Mouse (Mus musculus) kidney, postnatal 25 days (tissue): Measurements from ENCODE around the gene Amd1.

Experiments
- DNase-seq, 2 experiments: peaks; one replicate each; pipeline ENCODE4 v3.0.0; 2021; ENCODE audit warnings: mixed read lengths in 2 of 2

Gene Amd1

DNA sequence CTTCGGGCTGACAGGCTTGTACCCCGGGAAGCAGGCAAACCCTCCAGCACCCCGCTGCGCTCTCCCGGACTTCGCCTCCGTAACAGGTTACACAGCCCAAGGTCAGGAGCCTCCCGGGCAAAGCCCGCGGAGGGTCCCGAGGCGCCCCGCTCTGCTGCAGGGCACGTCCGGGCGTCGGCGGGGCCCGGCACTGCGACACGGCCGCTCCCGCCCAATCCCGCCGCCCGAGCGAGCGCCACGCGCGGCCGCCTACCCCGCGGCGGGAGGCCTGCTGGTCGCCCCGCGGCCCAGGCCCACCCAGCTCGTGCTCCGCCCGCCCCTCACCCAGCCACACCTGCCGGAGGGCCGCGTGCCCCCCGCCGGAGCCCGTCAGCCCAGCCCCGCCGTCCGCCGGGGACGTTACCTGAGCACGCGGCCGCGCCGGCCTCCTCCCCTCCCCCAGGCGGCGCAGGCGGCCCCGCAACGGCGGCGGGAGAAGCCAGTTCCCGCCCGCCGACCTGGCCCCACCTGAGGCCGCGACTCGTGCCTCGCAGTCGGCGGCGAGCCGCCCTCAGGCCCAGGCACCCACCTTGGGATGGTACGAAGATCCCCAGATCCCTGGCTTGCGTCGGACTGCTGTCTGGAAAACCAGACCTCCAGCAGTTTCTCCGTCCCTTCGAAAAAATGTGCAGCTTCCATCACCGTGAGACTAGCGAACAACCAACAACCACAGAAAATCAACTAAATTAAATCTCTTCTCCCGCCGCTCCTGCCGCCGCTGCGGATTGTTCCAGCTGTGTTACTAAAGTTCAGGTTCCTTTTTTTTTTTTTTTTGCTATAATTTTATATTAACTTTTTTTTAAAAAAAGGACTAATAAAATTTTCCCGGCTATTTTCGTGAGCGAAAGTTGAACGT, 558 bp downstream of the Amd1 start:
- peak; percentile 27 to 66 for DNase-seq

DNA sequence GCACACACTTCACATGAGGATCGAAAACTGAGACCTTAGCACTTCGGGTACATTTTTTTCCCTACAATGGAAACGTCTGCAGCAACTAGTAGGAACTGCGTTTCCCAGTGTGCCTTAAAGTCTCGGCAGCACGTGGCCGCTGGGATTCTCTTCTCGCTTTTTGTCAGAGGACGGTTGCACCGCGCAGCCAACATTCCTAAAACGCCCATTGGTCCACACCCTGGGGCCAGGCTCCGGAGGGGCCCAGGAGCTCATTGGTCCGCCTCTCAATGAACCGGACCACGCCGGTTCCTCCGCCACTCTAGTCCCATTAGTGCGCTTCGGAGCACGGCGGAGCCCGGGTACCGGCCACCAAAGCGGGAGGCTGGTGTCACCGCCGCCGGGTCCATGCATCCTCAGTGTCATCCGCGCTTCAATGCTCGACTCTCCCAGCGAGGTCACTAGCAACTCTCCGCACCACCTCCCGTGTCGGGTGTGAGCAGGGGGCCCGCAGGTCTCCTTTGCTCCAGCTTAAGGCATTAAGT, 1.3 kb downstream of the Amd1 start:
- peak; percentile 85 to 95 for DNase-seq

DNA sequence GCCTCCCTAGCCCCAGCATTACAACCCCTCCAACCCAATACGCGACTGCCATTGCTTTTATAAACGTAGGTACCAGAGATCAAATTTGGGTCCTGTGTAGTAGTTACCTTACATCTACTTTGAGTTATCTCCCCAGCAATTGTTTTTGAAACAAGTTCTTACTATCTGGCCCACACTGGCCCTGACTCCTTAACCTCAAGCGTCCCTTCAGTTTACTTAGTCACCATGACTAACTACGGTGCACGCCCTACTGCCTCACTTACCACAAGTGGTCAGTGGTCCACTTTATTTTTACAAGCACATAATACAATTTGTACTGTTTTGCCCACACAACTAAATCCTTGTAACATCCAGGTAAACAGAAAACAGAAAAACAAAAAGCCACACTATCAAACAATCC, 9.3 kb downstream of the Amd1 start:
- no peak for DNase-seq

DNA sequence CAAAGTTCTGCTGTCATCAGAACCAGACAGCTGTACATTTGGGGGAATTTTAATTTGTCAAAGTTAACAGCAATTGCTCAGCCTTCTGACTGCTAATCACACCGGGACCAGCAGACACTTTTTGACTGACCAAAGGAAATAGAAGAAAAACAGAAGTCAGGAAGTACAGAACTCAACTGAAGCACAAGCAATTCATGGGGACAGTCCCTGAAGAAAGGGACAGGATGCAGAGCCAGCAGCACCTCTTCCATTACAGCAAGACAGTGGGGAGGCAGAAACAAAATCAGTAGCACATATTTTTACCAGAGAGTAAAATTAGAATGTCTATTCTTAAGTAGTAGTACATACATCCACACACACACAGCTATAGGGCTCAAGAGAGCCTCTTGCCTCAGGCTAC, 15.2 kb downstream of the Amd1 start:
- no peak for DNase-seq

DNA sequence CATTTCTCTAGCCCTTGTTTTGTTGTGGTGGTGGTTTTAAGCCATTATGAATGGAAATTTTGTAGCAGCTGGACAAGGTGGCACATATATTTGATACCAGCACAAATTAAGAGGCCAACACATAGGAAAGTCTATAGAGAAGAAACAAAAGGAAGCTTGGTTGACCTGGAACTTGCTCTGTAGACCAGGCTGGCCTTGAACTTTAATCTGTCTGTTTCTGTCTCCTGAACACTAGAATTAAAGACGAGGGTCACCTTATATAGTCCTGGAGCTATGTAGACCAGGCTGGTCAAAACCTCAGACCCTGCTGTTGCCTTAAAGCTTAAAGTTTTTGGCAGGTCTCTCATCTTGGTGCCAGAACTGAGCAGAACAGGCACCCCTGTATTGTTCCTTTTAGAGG, 16.4 kb downstream of the Amd1 start:
- DNase-seq: no peak

DNA sequence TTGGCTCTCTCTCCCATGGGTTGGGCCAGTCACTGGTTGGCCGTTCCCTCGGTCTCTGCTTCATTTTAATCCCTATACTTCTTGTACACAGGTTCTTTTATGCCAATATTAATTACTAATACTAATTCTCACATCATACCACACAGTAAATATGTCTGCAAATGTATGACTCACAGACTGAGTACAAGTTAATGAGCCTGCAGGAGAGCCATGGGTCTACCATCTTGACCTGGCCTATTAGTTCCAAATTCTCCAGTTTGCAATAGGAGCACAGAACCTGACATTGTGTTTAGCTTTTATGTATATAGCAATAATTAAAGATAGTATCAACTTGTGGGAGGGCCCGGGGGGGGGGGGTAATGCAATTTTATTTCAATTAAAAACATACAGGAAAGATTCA, 17.0 kb downstream of the Amd1 start:
- DNase-seq: no peak

DNA sequence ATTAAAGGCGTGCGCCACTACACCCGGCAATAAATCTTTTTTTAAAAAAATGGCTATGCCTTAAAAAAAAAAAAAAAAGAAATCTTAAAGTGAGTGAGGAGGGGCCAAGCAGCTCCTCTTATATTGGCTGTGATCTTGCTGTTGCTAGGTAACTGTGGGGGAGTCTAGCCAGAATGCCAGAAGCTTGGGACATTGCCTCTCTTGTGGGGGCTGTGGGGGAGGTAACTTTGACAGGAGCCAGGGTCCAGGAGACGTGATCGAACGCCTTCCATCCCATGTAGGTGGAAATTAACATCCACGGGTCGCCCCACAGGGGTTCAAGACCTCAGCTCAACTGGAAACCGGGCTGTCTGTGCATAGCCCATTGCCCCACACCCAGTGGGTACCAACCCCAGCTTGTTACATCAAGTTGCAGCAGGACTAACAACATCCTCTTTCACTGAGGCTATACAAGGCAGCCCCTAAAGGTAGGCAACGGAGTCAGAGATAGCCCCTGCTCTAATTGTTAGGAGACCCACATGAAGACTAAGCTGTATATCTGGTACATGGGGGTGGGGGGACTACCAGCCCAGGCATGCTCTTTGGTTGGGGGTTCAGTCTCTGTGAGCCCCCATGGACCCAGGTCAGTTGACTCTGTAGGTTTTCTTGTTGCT, 17.7 kb downstream of the Amd1 start:
- DNase-seq: no peak

DNA sequence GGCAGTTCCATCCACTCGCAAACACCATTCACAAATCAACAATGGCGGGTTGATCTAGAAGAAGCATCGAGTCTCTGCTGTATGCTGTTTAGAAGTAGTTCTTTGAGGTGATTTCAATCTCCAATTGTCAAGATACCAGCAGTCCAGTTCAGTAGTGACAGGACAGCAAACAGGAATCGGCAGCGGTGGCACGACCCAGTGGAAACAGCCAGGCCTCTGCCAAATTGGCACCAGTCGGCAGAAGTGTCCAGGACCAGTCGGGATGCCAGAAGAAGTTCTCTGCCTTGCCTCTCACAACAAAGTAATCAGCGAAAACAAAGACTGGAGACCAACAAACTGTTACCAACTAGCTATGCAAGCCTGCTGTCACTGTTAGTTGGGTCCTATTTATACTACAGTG, 18.4 kb downstream of the Amd1 start:
- no peak for DNase-seq

DNA sequence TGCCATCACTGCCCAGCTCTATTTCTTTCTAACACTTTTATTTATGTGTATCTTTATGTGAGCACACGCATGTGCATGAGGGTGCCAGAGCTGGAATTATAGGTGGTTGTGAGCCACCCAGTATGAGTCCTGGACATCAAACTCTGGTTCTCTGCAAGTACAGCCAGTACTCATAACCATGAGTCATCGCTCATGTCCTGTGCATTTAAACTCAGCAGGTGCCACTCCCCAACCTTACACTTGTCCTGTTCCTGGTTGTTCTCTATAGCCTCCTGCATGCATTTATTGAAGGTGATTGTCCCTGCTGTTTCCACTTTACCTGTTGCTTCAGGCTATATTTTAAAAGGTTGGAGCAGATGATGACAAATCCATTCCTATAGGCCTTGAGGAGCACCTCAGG, 20.4 kb downstream of the Amd1 start:
- DNase-seq: no peak

DNA sequence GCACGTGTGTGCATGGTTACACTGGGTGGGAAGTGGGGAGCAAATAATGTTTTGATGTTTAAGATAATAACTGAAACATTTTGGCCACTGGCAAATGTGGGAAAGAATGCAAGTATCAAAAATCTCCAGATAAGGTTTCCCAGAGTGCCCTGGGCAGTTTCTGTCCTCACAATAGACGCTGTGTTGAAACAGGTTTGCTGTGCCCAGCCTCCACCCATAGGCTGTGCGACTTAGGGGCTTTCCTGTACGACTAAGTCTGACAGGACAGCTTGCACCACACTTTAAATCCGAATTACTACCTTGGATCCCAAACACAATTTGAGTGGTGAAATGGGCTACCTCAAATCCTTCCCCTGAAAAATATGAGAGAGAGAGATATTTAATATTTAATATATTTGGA, 23.7 kb downstream of the Amd1 start:
- DNase-seq: no peak

DNA sequence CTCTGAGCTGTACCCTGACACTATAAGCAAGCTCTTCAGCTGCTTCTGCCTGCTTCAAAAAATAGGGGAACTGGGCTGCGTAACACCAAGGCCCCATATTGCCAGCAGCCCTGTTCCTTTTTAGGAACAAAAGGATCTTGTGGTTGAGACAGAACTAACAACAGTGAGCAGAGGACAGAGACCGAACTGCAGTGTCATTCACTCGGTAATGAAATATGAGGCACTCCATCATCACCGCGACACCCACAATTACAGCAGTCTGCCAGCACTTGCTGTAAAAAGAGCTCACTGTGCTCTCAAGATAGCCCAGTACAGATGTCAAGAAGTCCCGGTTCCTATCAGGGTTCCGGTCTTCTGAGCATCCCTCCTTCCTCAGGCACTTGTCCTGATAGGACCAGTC, 26.0 kb downstream of the Amd1 start:
- DNase-seq: no peak

DNA sequence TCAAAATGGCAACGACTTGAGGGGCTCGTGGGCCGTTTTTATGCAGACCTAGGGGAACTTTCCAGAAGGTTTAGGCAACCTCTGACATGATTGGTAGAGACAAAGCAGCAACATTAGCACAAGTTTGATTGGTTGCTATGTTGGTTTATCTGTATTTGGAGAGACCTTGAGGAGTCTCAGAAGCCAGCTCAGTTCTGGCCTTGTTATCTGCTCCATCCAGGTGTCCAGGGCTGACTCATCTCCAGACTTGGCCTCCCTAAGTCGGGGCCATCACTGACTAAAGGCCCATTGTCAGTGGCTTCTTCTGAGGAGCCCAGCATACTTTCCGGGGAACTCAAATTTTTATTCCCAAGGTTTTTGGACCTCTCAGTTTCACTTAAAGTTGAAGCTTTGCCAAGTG, 28.0 kb downstream of the Amd1 start:
- DNase-seq: no peak

DNA sequence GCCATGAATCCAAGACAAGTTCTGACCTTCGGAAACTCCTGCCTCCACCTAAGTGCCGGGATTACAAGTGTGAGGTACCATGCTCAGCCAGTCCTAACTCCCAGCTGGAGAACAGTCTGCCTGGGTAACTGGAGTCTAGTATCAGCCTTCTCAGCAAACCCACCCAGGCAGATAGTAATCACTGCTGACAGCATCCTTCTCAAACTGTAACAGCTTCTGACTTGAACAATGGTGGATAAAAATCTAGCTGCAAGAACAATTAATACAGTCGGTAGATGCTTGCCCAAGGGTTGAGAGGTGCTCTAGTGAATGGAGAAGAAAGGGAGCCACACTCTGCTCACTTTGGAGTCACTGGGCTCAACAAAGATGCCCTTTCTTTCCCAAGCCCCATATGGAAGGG, 30.8 kb downstream of the Amd1 start:
- no peak for DNase-seq

DNA sequence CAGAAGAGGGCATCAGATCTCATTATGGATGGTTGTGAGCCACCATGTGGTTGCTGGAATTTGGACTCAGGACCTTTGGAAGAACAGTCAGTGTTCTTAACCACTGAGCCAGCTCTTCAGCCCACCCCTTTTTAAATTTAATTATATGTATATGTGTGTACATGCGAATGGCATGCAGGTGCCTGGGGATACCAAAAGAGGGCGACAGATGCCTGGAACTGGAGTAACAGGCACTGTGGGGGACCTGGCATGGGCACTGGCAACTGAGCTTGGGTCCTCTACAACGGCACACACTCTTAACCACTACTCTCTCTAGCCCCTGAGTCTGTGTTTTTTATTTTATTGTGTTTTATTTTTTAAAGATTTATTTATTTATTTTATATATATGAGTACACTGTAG, 37.1 kb downstream of the Amd1 start:
- DNase-seq: no peak

DNA sequence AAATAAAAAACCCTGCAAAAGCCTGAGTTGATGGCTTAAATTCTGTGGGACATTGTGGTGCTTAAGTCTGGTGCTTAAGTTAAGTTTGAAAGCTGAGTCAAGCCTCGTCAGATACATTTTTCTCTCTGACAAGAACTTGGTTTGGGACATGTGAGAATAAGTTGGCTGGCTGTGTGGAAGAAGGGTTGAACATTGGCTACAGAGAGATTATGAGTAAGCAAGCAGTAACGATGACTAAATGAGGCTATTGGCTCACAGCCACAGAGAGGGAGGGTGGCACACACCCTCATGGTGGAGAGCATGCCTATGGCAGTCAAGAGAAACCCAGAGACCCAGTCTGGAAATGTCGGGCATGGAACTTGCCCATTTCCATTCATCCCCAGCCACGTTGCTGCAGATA, 38.3 kb downstream of the Amd1 start:
- peak; percentile 66 for DNase-seq

DNA sequence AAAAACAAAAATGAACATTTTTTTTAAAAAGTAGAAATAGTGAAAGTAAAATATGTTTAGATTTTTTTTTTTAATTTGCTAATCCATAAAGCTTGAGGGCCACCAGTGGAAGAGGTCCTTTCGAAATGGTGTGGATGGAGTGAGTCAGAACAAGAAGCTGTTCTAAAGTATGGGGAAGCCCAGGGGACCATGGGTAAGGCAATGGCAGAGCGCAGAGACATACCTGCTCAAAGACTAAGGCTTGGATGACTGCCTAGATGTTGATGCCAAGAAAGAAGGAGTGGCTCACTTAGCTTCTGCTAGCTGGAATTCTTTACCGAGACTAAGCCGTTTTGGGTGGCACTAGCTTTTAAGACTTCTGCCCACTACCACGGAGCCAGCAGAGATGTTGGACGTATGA, 39.8 kb downstream of the Amd1 start:
- no peak for DNase-seq

DNA sequence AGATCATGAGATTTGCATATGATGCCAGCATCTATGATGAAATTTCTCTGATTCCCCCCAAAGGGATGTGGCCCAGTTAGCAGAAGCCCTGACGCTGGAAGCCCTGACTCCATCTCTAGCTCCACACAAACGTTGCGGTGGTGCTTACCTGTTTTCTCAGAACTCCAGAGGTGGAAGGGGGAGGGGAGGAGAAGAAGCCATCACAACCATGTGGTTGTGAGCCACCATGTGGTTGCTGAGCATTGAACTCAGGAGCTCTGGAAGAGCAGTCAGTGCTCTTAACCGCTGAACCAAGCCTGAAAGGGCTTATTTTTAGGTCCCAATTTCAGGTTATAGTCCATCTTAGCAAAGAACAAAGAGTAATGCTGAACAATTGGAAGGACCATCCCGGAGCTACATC, 41.7 kb downstream of the Amd1 start:
- DNase-seq: no peak

DNA sequence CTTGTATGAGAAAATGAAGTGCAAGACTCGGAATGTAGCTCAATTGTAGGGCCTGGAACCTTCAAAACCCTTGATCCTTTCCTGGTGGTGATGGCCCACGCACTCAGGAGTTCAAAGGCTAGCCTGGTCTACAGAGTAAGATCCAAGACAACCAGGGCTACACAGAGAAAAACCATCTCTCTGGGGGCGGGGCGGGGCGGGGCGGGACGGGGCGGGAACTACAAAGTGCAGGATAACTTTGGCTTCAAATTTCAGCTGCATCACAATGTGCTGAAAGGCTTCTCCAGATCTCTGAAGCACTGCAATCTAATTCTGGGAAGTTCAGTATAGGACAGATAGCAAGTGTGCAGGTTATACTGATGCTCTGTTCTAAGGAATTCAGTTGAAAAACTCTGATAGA, 42.4 kb downstream of the Amd1 start:
- DNase-seq: no peak

DNA sequence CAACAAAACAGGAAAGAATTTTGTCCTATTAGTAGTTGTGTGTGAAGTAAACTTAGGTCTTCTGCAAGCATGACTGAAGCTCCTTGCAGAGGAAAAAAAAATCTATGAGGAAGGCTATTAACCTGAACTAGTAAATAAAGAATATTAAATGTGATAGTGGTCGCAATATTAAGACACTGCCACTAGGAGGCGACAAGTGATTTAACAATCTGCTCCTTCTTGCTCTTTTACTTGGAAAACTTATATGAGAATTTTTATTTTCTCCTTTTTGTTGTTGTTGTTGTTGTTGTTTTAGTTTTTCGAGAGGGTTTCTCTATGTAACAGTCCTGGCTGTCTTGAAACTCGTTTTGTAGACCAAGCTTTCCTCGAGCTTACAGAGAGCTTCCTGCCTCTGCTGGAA, 43.0 kb downstream of the Amd1 start:
- peak in 1 of 2 experiments; percentile 69 for DNase-seq

DNA sequence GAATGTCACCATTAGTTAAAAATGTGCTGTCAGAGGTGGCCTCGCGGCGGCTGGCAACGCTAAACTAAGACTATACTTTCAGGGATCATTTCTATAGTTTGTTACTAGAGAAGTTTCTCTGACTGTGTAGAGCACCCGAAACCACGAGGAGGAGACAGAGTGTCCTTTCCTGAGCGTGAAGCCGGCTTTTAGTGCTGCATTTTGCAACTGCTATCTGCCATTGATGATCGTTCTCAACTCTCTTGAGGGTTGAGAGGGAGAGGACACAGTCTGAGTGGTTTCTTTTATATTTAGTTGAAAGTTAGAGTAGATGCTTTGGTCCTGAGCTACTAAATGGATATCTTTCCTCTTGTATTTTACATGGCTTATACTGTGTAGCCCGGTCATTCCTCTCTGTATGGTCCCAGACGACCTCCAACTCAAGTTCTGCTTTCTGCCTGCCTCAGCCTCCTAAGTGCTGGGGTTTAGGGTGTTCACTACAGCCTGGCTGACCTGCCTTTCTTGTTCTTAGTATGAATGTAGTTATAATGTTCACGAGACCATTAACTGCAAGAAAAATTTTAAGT, 43.5 kb downstream of the Amd1 start:
- DNase-seq: peak; percentile 62 to 71

DNA sequence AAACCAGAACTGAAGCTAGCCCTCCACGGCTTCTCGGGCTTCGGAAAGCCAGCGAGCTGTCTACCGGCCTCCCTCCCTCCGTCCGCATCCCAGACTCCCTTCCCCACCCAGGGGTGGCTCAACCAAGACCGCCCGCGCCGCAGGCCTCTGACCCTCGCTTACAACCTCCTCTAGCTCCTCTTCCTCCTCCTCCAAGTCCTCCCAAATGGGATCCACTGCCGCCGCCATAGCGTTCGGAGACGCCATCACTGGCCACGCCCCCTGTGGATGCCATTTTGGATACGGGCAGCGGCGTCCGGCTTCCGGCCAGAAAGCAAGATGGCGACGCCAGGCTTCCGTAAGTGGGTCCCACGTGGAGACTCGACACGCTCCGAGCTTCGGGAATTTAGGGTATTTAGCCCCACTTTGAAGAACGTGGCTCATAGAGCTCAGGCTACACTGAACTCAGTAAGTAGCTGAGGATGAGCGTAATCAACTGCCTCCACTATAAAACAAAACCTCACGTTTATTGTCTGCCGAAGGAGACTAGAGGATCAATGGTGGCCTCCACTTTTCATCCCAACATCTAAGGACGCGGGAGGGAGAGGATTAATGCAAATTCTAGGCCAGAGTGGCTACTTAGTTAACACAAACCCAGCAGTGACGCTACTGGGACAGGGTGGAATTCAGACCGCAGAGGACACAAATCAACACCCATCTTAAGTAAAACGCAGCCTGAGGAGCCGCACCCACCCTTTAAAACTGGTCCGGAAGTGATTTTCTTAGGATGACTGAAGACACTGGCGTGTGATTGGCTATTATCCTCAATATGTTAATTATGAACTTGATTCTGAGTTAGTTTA, 44.4 kb downstream of the Amd1 start, which contains the start of gene Gtf3c6:
Gene Gtf3c6, minus strand, starts transcription at position 695 of the 842 bp plus-strand sequence.
- peak; percentile 94 to 97 for DNase-seq

DNA sequence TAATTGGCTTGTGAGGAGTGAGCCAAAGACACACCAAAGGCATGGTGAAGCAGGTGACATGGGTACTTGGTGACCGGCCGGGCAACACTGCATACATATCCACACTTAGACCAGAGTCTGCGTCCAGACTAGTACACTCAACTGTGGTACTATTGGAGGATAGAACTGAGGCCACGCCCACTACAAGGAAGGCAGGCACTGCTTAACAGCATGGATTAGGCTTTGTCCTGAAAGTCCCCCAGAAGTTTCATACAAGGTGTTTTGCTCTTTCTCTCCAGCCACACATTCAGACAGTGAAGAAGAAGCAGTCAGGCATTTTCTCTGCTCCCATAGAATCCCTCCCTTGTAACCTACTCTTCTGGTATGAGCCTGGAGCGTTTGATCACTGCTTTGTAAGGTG, 45.3 kb downstream of the Amd1 start:
- peak; percentile 80 to 86 for DNase-seq

DNA sequence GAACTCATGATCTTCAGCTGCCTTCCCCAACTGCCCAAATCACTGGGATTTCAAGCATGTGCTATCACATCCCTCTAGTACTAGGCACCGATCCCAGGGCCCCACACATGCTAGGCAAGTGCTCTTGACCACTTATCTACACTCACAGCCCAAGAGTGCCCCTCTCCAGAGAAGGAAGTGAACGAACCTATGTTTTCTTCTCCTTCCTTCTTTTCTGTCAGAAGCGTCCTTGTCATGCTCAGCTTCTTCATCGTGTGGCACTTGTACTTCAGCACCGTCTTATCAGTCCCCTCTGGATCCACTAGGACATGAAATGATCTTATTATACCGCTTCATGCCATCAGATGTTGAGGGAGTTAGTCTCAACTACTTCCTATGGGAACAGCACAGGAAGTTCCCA, 51.0 kb downstream of the Amd1 start:
- no peak for DNase-seq
